ENCODE assay signal across 20 mouse cellular contexts in the genomic region with DNA sequence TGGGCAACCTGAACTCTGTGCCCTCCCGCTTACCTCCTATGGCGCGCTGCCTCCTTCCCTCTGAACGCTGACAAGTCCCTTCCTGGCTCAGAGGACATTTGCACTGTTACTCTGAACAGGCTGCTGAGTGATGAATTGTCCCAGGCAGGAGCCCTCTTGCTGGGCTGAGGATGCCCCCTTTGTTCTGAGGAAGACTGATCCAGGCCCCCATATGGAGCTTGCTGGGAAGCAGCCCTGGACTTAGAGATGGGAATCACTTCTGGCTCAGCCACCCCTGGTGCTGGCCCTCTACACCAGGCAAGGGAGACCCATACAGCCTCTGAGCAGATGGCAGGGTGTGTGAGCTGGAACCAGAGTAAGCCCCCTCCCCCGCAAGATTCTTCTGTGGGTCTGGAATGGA. TPM values are rescaled to one million over a fixed set of nuclear protein-coding genes. Genes with fewer than 3 reads are reported as not detected.
A peak's percentile ranks its signal among the peaks of the same experiment; 100 is the strongest.
DNase-seq lines count a peak whose midpoint lies in the region; ATAC-seq lines count a peak whose summit lies in the region.
"Had no signal": no experiment of that assay in that cellular context is flagged by ENCODE, and none has a peak within 500 bp of the region (broad histone marks: within the 10 kb centered on the region; RNA-seq: fewer than 3 reads in every experiment).

No protein-coding gene starts in this region.

- H3K4me2 ChIP-seq in hindbrain, embryonic 16.5 days (ENCODE audit: low read length): no peak overlapping the region
- peak overlapping the region; percentile 27; the same call in 1 of the 2 replicates for H3K4me2 ChIP-seq in hindbrain, embryonic 13.5 days
- H3K4me2 ChIP-seq in midbrain, embryonic 12.5 days (replicated peaks): peak overlapping the region; percentile 77
- no peak overlapping the region for H3K4me2 ChIP-seq in neural tube, embryonic 15.5 days
- H3K4me2 ChIP-seq: heart, embryonic 15.5 days; liver, embryonic 11.5 days had no signal

- 33% methylated on average over 5 of the region's 5 CpGs for WGBS in hindbrain, embryonic 10.5 days
- 32% methylated on average over 5 of the region's 5 CpGs for WGBS in hindbrain, embryonic 16.5 days
- WGBS in hindbrain, embryonic 13.5 days: 26% methylated on average over 5 of the region's 5 CpGs
- WGBS in midbrain, embryonic 12.5 days: 51% methylated on average over 5 of the region's 5 CpGs
- WGBS in neural tube, embryonic 15.5 days: 34% methylated on average over 5 of the region's 5 CpGs

- H3K9ac ChIP-seq in hindbrain, embryonic 16.5 days (ENCODE audit: low read depth, low read length): no peak overlapping the region
- H3K9ac ChIP-seq in hindbrain, embryonic 13.5 days: 0 out of 2 replicates have a peak overlapping the region, but pooled peaks have one; percentile 43
- H3K9ac ChIP-seq in midbrain, embryonic 12.5 days (replicated peaks): peak overlapping the region; percentile 35
- H3K9ac ChIP-seq in neural tube, embryonic 15.5 days (replicated peaks): no peak overlapping the region
- H3K9ac ChIP-seq: heart, embryonic 15.5 days had no signal

- H3K4me1 ChIP-seq in hindbrain, embryonic 10.5 days (replicated peaks): peaks cover 88% of the 10 kb centered on the region
- peaks cover 10% of the 10 kb centered on the region for H3K4me1 ChIP-seq in hindbrain, embryonic 16.5 days (ENCODE audit: control insufficient read depth, insufficient read depth, low read depth, low read length)
- H3K4me1 ChIP-seq in hindbrain, embryonic 13.5 days (replicated peaks): peaks cover 72% of the 10 kb centered on the region
- peaks cover 82% of the 10 kb centered on the region for H3K4me1 ChIP-seq in midbrain, embryonic 12.5 days
- H3K4me1 ChIP-seq in neural tube, embryonic 15.5 days: peaks cover 45% of the 10 kb centered on the region

- ATAC-seq in hindbrain, embryonic 16.5 days: no peak
- no peak for ATAC-seq in hindbrain, embryonic 13.5 days (ENCODE audit: low FRiP score)
- ATAC-seq in midbrain, embryonic 12.5 days (ENCODE audit: low FRiP score, low read depth): no peak
- no peak for ATAC-seq in neural tube, embryonic 15.5 days (ENCODE audit: low FRiP score)
- no peak for ATAC-seq in megakaryocyte progenitor cell, adult 5-6 weeks (replicated peaks; ENCODE audit: poor library complexity)
- ATAC-seq: intestine, embryonic 16.5 days had no signal

- peaks cover 87% of the 10 kb centered on the region for H3K36me3 ChIP-seq in hindbrain, embryonic 10.5 days
- no peaks in the 10 kb centered on the region for H3K36me3 ChIP-seq in hindbrain, embryonic 16.5 days (ENCODE audit: control insufficient read depth, insufficient read depth, low read length)
- H3K36me3 ChIP-seq in hindbrain, embryonic 13.5 days: peaks cover 53% of the 10 kb centered on the region
- H3K36me3 ChIP-seq in midbrain, embryonic 12.5 days: peaks cover 74% of the 10 kb centered on the region
- peaks cover 22% of the 10 kb centered on the region for H3K36me3 ChIP-seq in neural tube, embryonic 15.5 days
- H3K36me3 ChIP-seq: heart, embryonic 15.5 days had no signal

- peak overlapping the region; percentile 36 for H3K4me3 ChIP-seq in hindbrain, embryonic 10.5 days
- H3K4me3 ChIP-seq in hindbrain, embryonic 16.5 days (ENCODE audit: low read length): no peak overlapping the region
- H3K4me3 ChIP-seq in hindbrain, embryonic 13.5 days: no peak overlapping the region
- peak overlapping the region; percentile 13; the same call in 1 of the 2 replicates for H3K4me3 ChIP-seq in midbrain, embryonic 12.5 days
- no peak overlapping the region for H3K4me3 ChIP-seq in neural tube, embryonic 15.5 days (replicated peaks)
- H3K4me3 ChIP-seq: heart, embryonic 15.5 days had no signal

- no peaks in the 10 kb centered on the region for H3K9me3 ChIP-seq in hindbrain, embryonic 10.5 days
- no peaks in the 10 kb centered on the region for H3K9me3 ChIP-seq in hindbrain, embryonic 16.5 days (ENCODE audit: control insufficient read depth, low read length)
- H3K9me3 ChIP-seq in hindbrain, embryonic 13.5 days: no peaks in the 10 kb centered on the region
- H3K9me3 ChIP-seq in midbrain, embryonic 12.5 days: no peaks in the 10 kb centered on the region
- no peaks in the 10 kb centered on the region for H3K9me3 ChIP-seq in neural tube, embryonic 15.5 days (replicated peaks)
- H3K9me3 ChIP-seq: heart, embryonic 15.5 days had no signal

- peak overlapping the region; percentile 78 for H3K27ac ChIP-seq in hindbrain, embryonic 10.5 days
- H3K27ac ChIP-seq in hindbrain, embryonic 16.5 days (ENCODE audit: low read depth, low read length): no peak overlapping the region
- peak overlapping the region; percentile 52 for H3K27ac ChIP-seq in hindbrain, embryonic 13.5 days
- H3K27ac ChIP-seq in midbrain, embryonic 12.5 days (replicated peaks): peak overlapping the region; percentile 64
- peak overlapping the region; percentile 0; the same call in 1 of the 2 replicates for H3K27ac ChIP-seq in neural tube, embryonic 15.5 days (replicated peaks)
- H3K27ac ChIP-seq: heart, embryonic 15.5 days had no signal

- H3K27me3 ChIP-seq in hindbrain, embryonic 10.5 days (ENCODE audit: insufficient read depth, poor library complexity, severe bottlenecking): no peaks in the 10 kb centered on the region
- H3K27me3 ChIP-seq in hindbrain, embryonic 16.5 days (replicated peaks; ENCODE audit: control insufficient read depth, insufficient read depth, low read length): no peaks in the 10 kb centered on the region
- H3K27me3 ChIP-seq in hindbrain, embryonic 13.5 days: no peaks in the 10 kb centered on the region
- no peaks in the 10 kb centered on the region for H3K27me3 ChIP-seq in midbrain, embryonic 12.5 days
- no peaks in the 10 kb centered on the region for H3K27me3 ChIP-seq in neural tube, embryonic 15.5 days (replicated peaks)

- DNase-seq in hindbrain, embryonic 10.5 days (ENCODE audit: low spot score): no peak
- no peak for DNase-seq in kidney, postnatal 36 days
- DNase-seq: adrenal gland, postnatal 36 days; B cell, adult 2 months; cerebellum, adult 11-12 months; cerebellum, postnatal 14 days; gastrocnemius, postnatal 25 days; heart, postnatal 4 days; lung, adult 18-20 months; right cerebral cortex, postnatal 25 days; thymus, postnatal 4 days had no signal

RNA-seq across cellular contexts. Expression of a gene that starts 5.0 kb away (rescaled TPM):
- polyA plus RNA-seq in hindbrain, embryonic 10.5 days (2016; fragmentation: Nextera tagmentation; extraction: Ambion mirVana): 218 and 357 TPM in 2 replicates
- 4.4 and 9.0 TPM in 2 replicates for polyA plus RNA-seq in hindbrain, embryonic 16.5 days (2015; fragmentation: Nextera tagmentation; extraction: Ambion mirVana)
- polyA plus RNA-seq in hindbrain, embryonic 13.5 days (2015; fragmentation: Nextera tagmentation; extraction: Ambion mirVana): 13.8 and 15.5 TPM in 2 replicates
- 62.1 and 74.7 TPM in 2 replicates for polyA plus RNA-seq in midbrain, embryonic 12.5 days (2016; fragmentation: Nextera tagmentation; extraction: Ambion mirVana)
- 7.9 and 8.9 TPM in 2 replicates for polyA plus RNA-seq in neural tube, embryonic 15.5 days (2015; fragmentation: Nextera tagmentation; extraction: Ambion mirVana)
- not detected in 2 replicates for total RNA-seq in megakaryocyte progenitor cell, adult 5-6 weeks (2015)
- total RNA-seq in megakaryocyte progenitor cell, adult 5-6 weeks (2017): not detected in 2 replicates

RNA-seq across cellular contexts. Expression of a gene that starts 44.7 kb away (rescaled TPM):
- polyA plus RNA-seq in hindbrain, embryonic 10.5 days (2016; fragmentation: Nextera tagmentation; extraction: Ambion mirVana): 8.3 and 10.4 TPM in 2 replicates
- 12.8 and 17.7 TPM in 2 replicates for polyA plus RNA-seq in hindbrain, embryonic 16.5 days (2015; fragmentation: Nextera tagmentation; extraction: Ambion mirVana)
- polyA plus RNA-seq in hindbrain, embryonic 13.5 days (2015; fragmentation: Nextera tagmentation; extraction: Ambion mirVana): 9.7 TPM in 2 replicates
- 18.2 and 19.5 TPM in 2 replicates for polyA plus RNA-seq in midbrain, embryonic 12.5 days (2016; fragmentation: Nextera tagmentation; extraction: Ambion mirVana)
- polyA plus RNA-seq in neural tube, embryonic 15.5 days (2015; fragmentation: Nextera tagmentation; extraction: Ambion mirVana): 15.1 and 17.8 TPM in 2 replicates
- total RNA-seq in megakaryocyte progenitor cell, adult 5-6 weeks (2015): 0.02 TPM in 1 of 2 replicates, not detected in the other
- under 0.01 and 0.07 TPM in 2 replicates for total RNA-seq in megakaryocyte progenitor cell, adult 5-6 weeks (2017)
- total RNA-seq: neutrophil, adult 5-6 weeks had no signal

RNA-seq across cellular contexts. Expression of a gene that starts 49.2 kb away (rescaled TPM):
- 7.7 and 8.0 TPM in 2 replicates for polyA plus RNA-seq in hindbrain, embryonic 10.5 days (2016; fragmentation: Nextera tagmentation; extraction: Ambion mirVana)
- polyA plus RNA-seq in hindbrain, embryonic 16.5 days (2015; fragmentation: Nextera tagmentation; extraction: Ambion mirVana): 7.7 and 8.3 TPM in 2 replicates
- polyA plus RNA-seq in hindbrain, embryonic 13.5 days (2015; fragmentation: Nextera tagmentation; extraction: Ambion mirVana): 5.9 and 6.1 TPM in 2 replicates
- 5.6 and 6.5 TPM in 2 replicates for polyA plus RNA-seq in midbrain, embryonic 12.5 days (2016; fragmentation: Nextera tagmentation; extraction: Ambion mirVana)
- 6.4 and 8.9 TPM in 2 replicates for polyA plus RNA-seq in neural tube, embryonic 15.5 days (2015; fragmentation: Nextera tagmentation; extraction: Ambion mirVana)
- total RNA-seq in megakaryocyte progenitor cell, adult 5-6 weeks (2015): 3.2 and 3.3 TPM in 2 replicates
- total RNA-seq in megakaryocyte progenitor cell, adult 5-6 weeks (2017): 2.8 and 3.1 TPM in 2 replicates

Comparison
In these comparisons a context has a peak if more than half of its experiments do, and no peak if none do; other contexts are left out.
1. H3K4me3 ChIP-seq: peak in hindbrain, embryonic 10.5 days (single experiment) and midbrain, embryonic 12.5 days (single experiment); none in hindbrain, embryonic 16.5 days (single experiment), hindbrain, embryonic 13.5 days (single experiment) and neural tube, embryonic 15.5 days (single experiment).
2. H3K4me2 ChIP-seq: peak in hindbrain, embryonic 13.5 days (single experiment) and midbrain, embryonic 12.5 days (single experiment); none in hindbrain, embryonic 16.5 days (single experiment) and neural tube, embryonic 15.5 days (single experiment).
3. H3K9ac ChIP-seq: peak in hindbrain, embryonic 13.5 days (single experiment) and midbrain, embryonic 12.5 days (single experiment); none in hindbrain, embryonic 16.5 days (single experiment) and neural tube, embryonic 15.5 days (single experiment).